ENCODE assay signal across 17 mouse cellular contexts in the genomic region with DNA sequence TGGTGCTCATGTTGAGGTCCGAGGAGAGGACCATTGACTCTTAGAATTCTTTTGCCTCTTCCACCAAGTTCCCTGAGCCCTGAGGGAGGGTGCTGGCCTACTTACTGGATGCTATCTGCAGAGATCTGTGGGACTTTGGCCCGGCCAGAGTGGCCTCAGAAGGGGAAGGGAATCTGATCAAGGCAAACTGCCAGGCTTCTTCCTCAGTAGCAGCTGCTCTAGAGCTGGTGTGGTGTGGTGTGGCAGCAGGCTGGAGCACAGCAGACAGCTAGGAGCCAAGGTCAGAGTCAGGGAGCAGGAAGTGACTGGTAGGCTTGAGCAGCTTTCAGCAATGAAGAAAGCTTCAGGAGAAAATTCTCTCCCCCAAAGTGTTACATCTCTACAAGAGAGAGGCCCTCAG. TPM values are rescaled to one million over a fixed set of nuclear protein-coding genes. Genes with fewer than 3 reads are reported as not detected.
DNase-seq lines count a peak whose midpoint lies in the region; ATAC-seq and TF ChIP-seq lines count a peak whose summit lies in the region.
"Had no signal": no experiment of that assay in that cellular context is flagged by ENCODE, and none has a peak within 500 bp of the region (broad histone marks: within the 10 kb centered on the region; RNA-seq: fewer than 3 reads in every experiment).

No protein-coding gene starts in this region.

- TF ChIP-seq POLR2A in kidney, adult 2 months (IDR thresholded peaks at IDR 0.05; ENCODE audit: low read depth, low read length), result no peak

- TF ChIP-seq CTCF in kidney, adult 2 months (conservative IDR thresholded peaks at IDR 0.05; ENCODE audit: insufficient read depth, insufficient read length, low read depth, low read length), result no peak

- peak; percentile 8 to 25 for DNase-seq in adrenal gland, adult (ENCODE audit: inconsistent age in 2 of 2, low spot score in 1 of 2)
- no peak for DNase-seq in adrenal gland, postnatal 4 days (ENCODE audit: low spot score in 2 of 2)
- peak; percentile 93 for DNase-seq in kidney, adult 2 months
- DNase-seq in adipocyte (ENCODE audit: low spot score), result peak; percentile 16
- peak; percentile 79 for DNase-seq in kidney, postnatal 14 days
- no peak for DNase-seq in embryo, embryonic 10.5 days (ENCODE audit: low spot score)
- no peak for DNase-seq in layer of hippocampus, postnatal 36 days
- DNase-seq: adrenal gland, postnatal 14 days; thymus, postnatal 36 days had no signal

- H3K36me3 ChIP-seq in kidney, adult 2 months (ENCODE audit: control insufficient read depth, insufficient read depth, low read length), result no peaks in the 10 kb centered on the region
- no peaks in the 10 kb centered on the region for H3K36me3 ChIP-seq in kidney, embryonic 15.5 days
- H3K36me3 ChIP-seq: heart, embryonic 15.5 days; hindbrain, embryonic 12.5 days; neural tube, embryonic 12.5 days had no signal

- H3K9me3 ChIP-seq in kidney, embryonic 15.5 days (replicated peaks), result peaks cover 19% of the 10 kb centered on the region; the same call in 1 of the 2 replicates

- H3K9ac ChIP-seq in kidney, embryonic 15.5 days, result no peak overlapping the region
- H3K9ac ChIP-seq: heart, embryonic 15.5 days; hindbrain, embryonic 12.5 days; neural tube, embryonic 12.5 days had no signal

- no peak for ATAC-seq in kidney, embryonic 15.5 days (replicated peaks; ENCODE audit: low FRiP score)
- ATAC-seq: forebrain, embryonic 16.5 days; midbrain, embryonic 16.5 days; Patski had no signal

- H3K4me3 ChIP-seq in kidney, adult 2 months (ENCODE audit: insufficient read depth, low read depth, low read length), result no peak overlapping the region
- no peak overlapping the region for H3K4me3 ChIP-seq in kidney, embryonic 15.5 days (replicated peaks)
- H3K4me3 ChIP-seq: heart, embryonic 15.5 days; hindbrain, embryonic 12.5 days; left cerebral cortex, adult 2 months; neural tube, embryonic 12.5 days had no signal

- no peak overlapping the region for H3K4me2 ChIP-seq in kidney, embryonic 15.5 days
- H3K4me2 ChIP-seq: heart, embryonic 15.5 days; hindbrain, embryonic 12.5 days; neural tube, embryonic 12.5 days had no signal

- 31% methylated on average over 2 of the region's 2 CpGs for WGBS in kidney, adult 2 months
- 75% methylated on average over 2 of the region's 2 CpGs for WGBS in kidney, embryonic 15.5 days

- no peaks in the 10 kb centered on the region for H3K27me3 ChIP-seq in kidney, adult 2 months (replicated peaks; ENCODE audit: control insufficient read depth, insufficient read depth, low read length)
- H3K27me3 ChIP-seq in kidney, embryonic 15.5 days, result no peaks in the 10 kb centered on the region
- H3K27me3 ChIP-seq: heart, embryonic 15.5 days; hindbrain, embryonic 12.5 days; neural tube, embryonic 12.5 days had no signal

- H3K27ac ChIP-seq in kidney, adult 2 months (ENCODE audit: insufficient read depth, low read depth, low read length), result 0 out of 2 replicates have a peak overlapping the region, but pooled peaks have one; percentile 26
- no peak overlapping the region for H3K27ac ChIP-seq in kidney, embryonic 15.5 days
- H3K27ac ChIP-seq: heart, embryonic 15.5 days; hindbrain, embryonic 12.5 days; left cerebral cortex, adult 2 months; neural tube, embryonic 12.5 days had no signal

- H3K4me1 ChIP-seq in kidney, adult 2 months (ENCODE audit: control insufficient read depth, insufficient read depth, low read length), result no peaks in the 10 kb centered on the region
- H3K4me1 ChIP-seq in kidney, embryonic 15.5 days, result no peaks in the 10 kb centered on the region
- H3K4me1 ChIP-seq: heart, embryonic 15.5 days; hindbrain, embryonic 12.5 days; neural tube, embryonic 12.5 days had no signal

RNA-seq across cellular contexts. Expression of gene Zmym2, which starts 36.8 kb away (rescaled TPM):
- total RNA-seq in adrenal gland, postnatal 4 days (2021), result 10 to 100 TPM; 66.3 to 71.8 TPM
- 7.6 and 9.5 TPM in 2 replicates for polyA plus RNA-seq in kidney, adult 2 months (2012; rRNA removed)
- polyA plus RNA-seq in kidney, embryonic 15.5 days (2015; fragmentation: Nextera tagmentation; extraction: Ambion mirVana), result 47.3 and 48.3 TPM in 2 replicates
- 100 to 1,000 TPM in 1 of 2 experiments, 10 to 100 TPM in 1; 95.1 to 101 TPM for total RNA-seq in layer of hippocampus, postnatal 36 days (2021)

RNA-seq across cellular contexts. Expression of gene Zmym5, which starts 38.2 kb away (rescaled TPM):
- 10 to 100 TPM; 46.6 to 47.5 TPM for total RNA-seq in adrenal gland, postnatal 4 days (2021)
- 7.1 and 8.4 TPM in 2 replicates for polyA plus RNA-seq in kidney, adult 2 months (2012; rRNA removed)
- 32.5 and 33.5 TPM in 2 replicates for polyA plus RNA-seq in kidney, embryonic 15.5 days (2015; fragmentation: Nextera tagmentation; extraction: Ambion mirVana)
- total RNA-seq in layer of hippocampus, postnatal 36 days (2021), result 10 to 100 TPM; 29.3 to 31.8 TPM

Comparison
In these comparisons a context has a peak if more than half of its experiments do, and no peak if none do; other contexts are left out.
1. DNase-seq: peak in adrenal gland, adult (2 of 2), kidney, adult 2 months (single experiment), adipocyte (single experiment) and kidney, postnatal 14 days (single experiment); none in adrenal gland, postnatal 4 days (0 of 2), embryo, embryonic 10.5 days (single experiment) and layer of hippocampus, postnatal 36 days (0 of 2).